Mouse (Mus musculus) kidney, adult 11 months (tissue): ENCODE measurements around the gene Vamp9.

ENCODE experiments used
- DNase-seq: peaks from one replicate; pipeline ENCODE4 v3.0.0; 2022

Vamp9 gene

GRCm38 (mm10) chr5:99941776-99942502, 35.9 kb downstream of the Vamp9 start:
- no peak for DNase-seq

- DNase-seq = no peak
These were observed 46.5 kb downstream of the Vamp9 start for GRCm38 (mm10) chr5:99952513-99952912.

GRCm38 (mm10) chr5:99953883-99954282, 47.8 kb downstream of the Vamp9 start:
- DNase-seq = no peak

- DNase-seq = no peak
These were observed 52.6 kb downstream of the Vamp9 start for GRCm38 (mm10) chr5:99958666-99959065.

GRCm38 (mm10) chr5:99959236-99959936, 53.3 kb downstream of the Vamp9 start:
- no peak for DNase-seq

GRCm38 (mm10) chr5:99959960-99960359, 53.9 kb downstream of the Vamp9 start:
- DNase-seq = no peak

GRCm38 (mm10) chr5:99973941-99974340, 67.9 kb downstream of the Vamp9 start:
- no peak for DNase-seq

- DNase-seq = no peak
These were observed 69.0 kb downstream of the Vamp9 start for GRCm38 (mm10) chr5:99975061-99975460.

GRCm38 (mm10) chr5:99975776-99976175, 69.7 kb downstream of the Vamp9 start:
- no peak for DNase-seq

- no peak for DNase-seq
These were observed 70.4 kb downstream of the Vamp9 start for GRCm38 (mm10) chr5:99976334-99976955.

- DNase-seq = peak; percentile 83
These were observed 71.7 kb downstream of the Vamp9 start for GRCm38 (mm10) chr5:99977516-99978301.

- DNase-seq = peak; percentile 96
These were observed 72.8 kb downstream of the Vamp9 start, which contains the start of the genes Hnrnpd and 4930524J08Rik for GRCm38 (mm10) chr5:99978699-99979442. Hnrnpd (minus strand) TSS chr5:99978938. 4930524J08Rik (plus strand) TSS chr5:99979061.

GRCm38 (mm10) chr5:99983452-99984061, 77.5 kb downstream of the Vamp9 start:
- DNase-seq = no peak

- DNase-seq = peak; percentile 61
These were observed 88.1 kb downstream of the Vamp9 start for GRCm38 (mm10) chr5:99994166-99994565.

GRCm38 (mm10) chr5:99994680-99995079, 88.6 kb downstream of the Vamp9 start:
- no peak for DNase-seq

GRCm38 (mm10) chr5:100000048-100000447, 94.0 kb downstream of the Vamp9 start:
- DNase-seq = no peak

GRCm38 (mm10) chr5:100000500-100000899, 94.4 kb downstream of the Vamp9 start:
- no peak for DNase-seq
